Mouse (Mus musculus): ENCODE results near the gene Tomm40. TPM values are rescaled to one million over a fixed set of nuclear protein-coding genes. Genes with fewer than 3 reads are reported as not detected.

Tomm40 gene
- total RNA-seq, 2 experiments from 2014 or later: 12.6 to 17.0 TPM

- ATAC-seq (ENCODE audit: poor library complexity, severe bottlenecking): no peak
Observed at GRCm38 (mm10) chr7:19746426-19747201, 31.4 kb upstream of the Tomm40 start.

DNA sequence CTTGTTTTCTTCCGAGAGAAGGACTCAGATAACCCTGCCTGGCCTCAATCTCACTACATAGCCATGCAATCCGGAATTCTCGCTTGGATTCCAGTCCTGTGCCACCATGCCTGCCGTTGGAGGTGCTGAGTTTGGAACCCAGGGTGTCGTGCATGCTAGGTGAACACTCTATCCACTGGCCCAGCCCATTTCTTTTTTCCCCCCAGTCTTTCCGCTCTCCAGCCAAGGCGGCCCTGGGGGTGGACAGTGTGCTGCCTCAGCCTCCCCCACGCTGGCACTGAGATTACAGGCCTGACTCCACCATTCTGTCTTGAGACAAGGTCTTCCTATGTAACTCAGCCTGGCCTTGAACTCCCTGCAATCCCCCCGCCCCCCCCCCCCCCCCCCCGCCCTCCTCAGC is 30.7 kb upstream of the Tomm40 start:
- no peak for ATAC-seq (ENCODE audit: poor library complexity, severe bottlenecking)

GRCm38 (mm10) chr7:19744590-19745385 is 29.6 kb upstream of the Tomm40 start:
- ATAC-seq (ENCODE audit: poor library complexity, severe bottlenecking): peak; percentile 52

DNA sequence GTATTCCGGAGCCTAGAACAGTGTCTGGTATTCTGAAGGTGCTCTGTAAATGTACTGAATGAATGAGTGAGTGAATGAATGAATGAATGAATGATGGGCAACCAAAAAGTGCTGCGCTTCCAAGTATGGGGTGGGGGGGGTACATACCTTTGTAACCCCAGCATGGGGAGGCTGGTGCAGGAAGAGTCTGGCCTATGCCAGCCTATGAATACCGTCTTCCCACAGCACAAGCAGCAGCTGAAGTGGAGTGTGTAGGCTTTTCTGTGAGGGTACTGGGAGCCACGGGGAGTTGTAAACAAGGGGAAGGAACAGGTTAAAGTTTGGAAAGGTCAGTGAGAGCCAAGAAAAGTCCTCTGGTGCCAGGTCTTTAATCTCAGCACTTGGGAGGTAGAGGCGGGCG is 28.6 kb upstream of the Tomm40 start:
- no peak for ATAC-seq (ENCODE audit: poor library complexity, severe bottlenecking)

- ATAC-seq (ENCODE audit: poor library complexity, severe bottlenecking): no peak
Observed at GRCm38 (mm10) chr7:19742468-19742867, 27.2 kb upstream of the Tomm40 start.

GRCm38 (mm10) chr7:19741329-19742031 is 26.2 kb upstream of the Tomm40 start:
- no peak for ATAC-seq (ENCODE audit: poor library complexity, severe bottlenecking)

DNA sequence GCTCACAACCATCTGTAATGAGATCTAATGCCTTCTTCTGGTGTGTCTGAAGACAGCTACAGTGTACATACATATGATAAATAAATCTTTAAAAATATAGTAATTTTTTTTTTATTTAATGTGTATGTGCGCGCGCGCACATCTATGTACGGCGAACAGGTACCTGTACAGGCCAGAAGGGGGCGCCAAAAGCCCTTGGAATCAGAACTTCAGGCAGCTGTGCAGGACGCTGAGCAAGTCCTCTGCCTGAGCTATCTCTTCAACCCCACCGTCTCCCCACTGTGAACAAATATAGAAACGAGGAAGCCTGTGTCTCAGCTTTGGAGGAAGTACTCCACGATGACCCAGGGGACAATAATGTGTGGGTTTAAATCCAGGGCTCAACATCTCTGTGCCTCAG is 25.0 kb upstream of the Tomm40 start:
- no peak for ATAC-seq (ENCODE audit: poor library complexity, severe bottlenecking)

- ATAC-seq (ENCODE audit: poor library complexity, severe bottlenecking): no peak
Observed at GRCm38 (mm10) chr7:19738771-19739170, 23.5 kb upstream of the Tomm40 start.

- ATAC-seq (ENCODE audit: poor library complexity, severe bottlenecking): no peak
Observed at GRCm38 (mm10) chr7:19736389-19737057, 21.3 kb upstream of the Tomm40 start.

DNA sequence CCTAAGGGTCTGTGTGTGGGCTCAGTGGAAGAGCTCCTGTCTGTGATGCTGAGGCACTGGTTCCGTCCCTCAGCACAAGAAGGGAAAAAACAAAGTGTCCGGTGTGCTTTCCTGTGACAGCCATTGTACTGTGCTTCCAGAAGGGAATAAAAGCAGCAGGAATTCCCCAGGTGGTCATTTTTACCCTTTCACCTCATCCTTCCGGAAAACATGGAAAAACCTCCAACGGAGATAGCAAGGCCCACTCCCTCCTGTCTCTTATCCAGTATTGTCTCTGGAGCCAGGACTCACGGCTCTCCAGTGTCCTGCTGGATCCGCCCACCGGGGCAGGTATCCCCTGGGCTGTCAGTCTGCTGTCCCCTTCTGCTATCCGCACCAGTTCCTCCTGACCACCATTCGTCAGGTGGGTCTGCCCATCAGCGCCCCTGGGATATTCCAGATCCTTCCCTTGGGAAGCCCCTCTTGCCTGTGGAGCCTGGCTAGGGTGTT is 19.0 kb upstream of the Tomm40 start:
- no peak for ATAC-seq (ENCODE audit: poor library complexity, severe bottlenecking)

- no peak for ATAC-seq (ENCODE audit: poor library complexity, severe bottlenecking)
Observed at GRCm38 (mm10) chr7:19726541-19726940, 11.3 kb upstream of the Tomm40 start.

DNA sequence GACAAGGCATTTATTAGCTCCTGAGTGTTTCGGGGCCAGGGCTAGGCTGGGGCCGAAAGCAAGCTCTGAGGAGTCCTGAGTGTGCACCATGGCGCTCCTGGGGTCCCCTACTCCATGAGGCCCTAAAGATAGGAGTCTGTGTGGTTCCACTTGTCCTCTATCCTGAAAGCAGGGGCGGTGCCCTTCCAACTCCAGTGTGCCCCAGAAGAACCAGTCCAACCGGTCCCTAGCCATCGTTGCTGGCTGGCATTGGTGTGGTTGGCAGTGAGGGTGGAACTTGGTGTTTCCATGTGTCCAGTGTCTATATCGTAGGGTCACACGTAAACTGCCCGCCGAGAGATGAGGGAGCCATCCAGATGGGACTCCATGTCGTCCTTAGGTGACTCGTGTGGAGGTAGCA is 8.9 kb upstream of the Tomm40 start:
- no peak for ATAC-seq (ENCODE audit: poor library complexity, severe bottlenecking)

GRCm38 (mm10) chr7:19722754-19723195 is 7.5 kb upstream of the Tomm40 start:
- ATAC-seq (ENCODE audit: poor library complexity, severe bottlenecking): no peak

- no peak for ATAC-seq (ENCODE audit: poor library complexity, severe bottlenecking)
Observed at GRCm38 (mm10) chr7:19719200-19719599, 4.0 kb upstream of the Tomm40 start.

DNA sequence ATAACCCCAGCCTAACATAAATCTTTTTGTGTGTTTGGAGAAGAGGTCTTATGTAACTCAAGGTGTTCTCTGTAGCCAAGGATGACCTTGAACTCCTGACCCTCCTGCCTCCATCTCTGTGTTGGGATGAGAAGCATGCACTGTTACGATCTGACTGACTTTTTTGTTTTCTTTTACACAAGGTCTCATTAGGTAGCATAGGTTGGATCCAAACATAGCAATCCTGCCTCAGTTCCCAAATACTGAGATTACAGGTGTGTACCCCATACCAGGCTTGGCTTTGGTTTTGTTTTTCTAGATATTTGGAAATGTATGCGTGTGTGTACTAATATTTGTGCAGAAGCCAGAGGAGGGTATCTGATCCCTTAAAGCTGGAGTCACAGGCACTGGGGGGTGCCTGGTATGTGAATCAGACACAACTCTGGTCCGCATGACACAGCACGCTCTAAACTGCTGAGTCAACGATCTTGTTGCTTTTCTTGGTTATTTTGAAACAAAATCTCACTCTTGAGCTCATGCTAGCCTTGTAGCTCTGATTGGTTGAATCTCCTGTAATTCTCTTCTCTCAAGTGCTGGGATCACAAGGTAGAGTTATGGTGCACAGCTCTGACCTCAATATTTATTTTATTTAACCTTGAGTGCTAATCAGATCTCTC is 3.2 kb upstream of the Tomm40 start:
- ATAC-seq (ENCODE audit: poor library complexity, severe bottlenecking): no peak

- ATAC-seq (ENCODE audit: poor library complexity, severe bottlenecking): no peak
Observed at GRCm38 (mm10) chr7:19717346-19717745, 2.1 kb upstream of the Tomm40 start.

DNA sequence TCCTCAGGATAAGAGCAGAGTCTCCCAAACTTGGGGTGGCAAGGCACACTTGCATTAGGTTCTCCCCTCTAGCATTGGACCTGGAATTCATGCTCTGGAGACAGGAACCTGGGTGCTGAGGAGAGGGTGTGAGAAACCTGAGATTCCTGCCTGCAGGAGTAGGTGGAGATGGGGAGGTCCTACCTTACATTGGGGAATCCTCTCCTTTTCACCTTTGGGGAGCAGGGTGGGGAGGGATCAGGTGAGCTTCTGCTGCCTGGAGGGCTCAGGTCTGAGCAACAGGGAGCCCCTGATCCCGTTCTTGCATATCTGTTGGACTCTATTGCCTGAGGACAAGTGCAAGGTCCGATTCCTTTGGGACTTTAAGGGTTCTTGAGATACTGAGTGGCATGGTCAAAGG is 1.6 kb upstream of the Tomm40 start:
- ATAC-seq (ENCODE audit: poor library complexity, severe bottlenecking): no peak

GRCm38 (mm10) chr7:19716055-19716682 is 931 bp upstream of the Tomm40 start:
- no peak for ATAC-seq (ENCODE audit: poor library complexity, severe bottlenecking)

- no peak for ATAC-seq (ENCODE audit: poor library complexity, severe bottlenecking)
Observed at GRCm38 (mm10) chr7:19714836-19715235, 402 bp downstream of the Tomm40 start.

DNA sequence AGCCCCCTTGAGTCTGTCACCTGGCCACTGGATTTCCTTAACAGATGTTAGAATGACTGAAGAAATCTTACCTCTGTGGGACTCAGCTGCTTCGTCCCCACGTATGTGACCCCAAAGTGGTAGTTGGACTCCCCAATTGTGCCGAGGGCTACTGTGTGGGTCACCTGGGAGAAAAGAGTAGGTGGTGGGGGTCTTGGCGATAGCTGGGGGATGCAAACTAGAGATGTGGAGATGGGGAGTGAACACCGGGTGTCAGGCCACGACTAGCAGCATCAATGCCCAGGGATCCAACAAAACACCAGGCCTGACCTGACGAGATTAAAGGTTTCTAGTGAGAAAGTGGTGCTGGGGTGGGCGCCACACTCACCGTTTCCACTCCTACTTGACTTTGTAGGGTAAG is 1.6 kb downstream of the Tomm40 start:
- no peak for ATAC-seq (ENCODE audit: poor library complexity, severe bottlenecking)
